Mouse (Mus musculus): ENCODE measurements around the gene Sh3kbp1.
A peak's percentile ranks its signal among the peaks of the same experiment; 100 is the strongest.

Sh3kbp1 gene

GRCm38 (mm10) chrX:159685521-159685920 is 58.4 kb downstream of the Sh3kbp1 start:
- DNase-seq: no peak

- DNase-seq: no peak
Observed at GRCm38 (mm10) chrX:159686850-159687249, 59.8 kb downstream of the Sh3kbp1 start.

GRCm38 (mm10) chrX:159688698-159689097 is 61.6 kb downstream of the Sh3kbp1 start:
- no peak for DNase-seq

GRCm38 (mm10) chrX:159689785-159690416 is 62.8 kb downstream of the Sh3kbp1 start:
- no peak for DNase-seq

GRCm38 (mm10) chrX:159693126-159693525 is 66.1 kb downstream of the Sh3kbp1 start:
- DNase-seq: no peak

- DNase-seq: no peak
Observed at GRCm38 (mm10) chrX:159696545-159696944, 69.5 kb downstream of the Sh3kbp1 start.

DNA sequence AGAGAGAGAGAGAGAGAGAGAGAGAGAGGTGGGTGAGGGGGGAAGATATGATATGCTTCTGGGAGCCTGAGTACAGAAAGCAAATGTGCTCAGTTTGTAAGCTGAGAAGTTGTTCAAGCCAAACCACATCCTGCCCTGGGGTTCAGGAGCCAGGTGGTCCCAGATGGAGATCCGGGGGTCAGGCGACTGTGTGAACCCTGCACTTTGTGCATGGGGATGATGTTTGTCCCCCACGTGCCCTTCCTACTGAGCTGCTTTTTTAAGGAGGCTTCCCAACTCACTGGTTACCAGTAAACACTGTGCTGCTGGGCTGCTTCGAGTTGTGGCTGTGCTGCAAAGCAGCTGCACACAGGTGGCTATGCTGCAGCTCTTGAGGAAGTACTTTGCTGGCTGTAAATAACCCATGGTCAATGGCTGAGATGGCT is 70.0 kb downstream of the Sh3kbp1 start:
- peak; percentile 46 for DNase-seq

DNA sequence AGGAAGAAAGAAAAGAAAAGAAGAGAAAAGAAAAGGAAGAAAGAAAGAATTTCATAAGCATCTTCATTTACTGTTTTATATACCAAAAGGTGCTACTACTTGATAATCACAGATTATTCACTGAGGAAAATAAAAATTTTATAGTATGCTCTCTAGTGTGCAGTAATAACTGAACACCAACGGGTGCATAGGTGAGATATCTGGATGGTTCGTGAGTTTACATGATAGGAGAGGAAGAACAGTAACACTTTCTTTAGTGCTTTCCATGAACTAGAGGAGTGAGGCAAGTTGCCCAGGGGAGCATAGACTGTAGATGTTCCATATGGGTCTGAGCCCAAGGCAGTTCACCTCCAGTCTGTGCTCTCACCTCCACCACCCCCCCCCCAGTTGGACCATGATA is 75.8 kb downstream of the Sh3kbp1 start:
- DNase-seq: no peak

DNA sequence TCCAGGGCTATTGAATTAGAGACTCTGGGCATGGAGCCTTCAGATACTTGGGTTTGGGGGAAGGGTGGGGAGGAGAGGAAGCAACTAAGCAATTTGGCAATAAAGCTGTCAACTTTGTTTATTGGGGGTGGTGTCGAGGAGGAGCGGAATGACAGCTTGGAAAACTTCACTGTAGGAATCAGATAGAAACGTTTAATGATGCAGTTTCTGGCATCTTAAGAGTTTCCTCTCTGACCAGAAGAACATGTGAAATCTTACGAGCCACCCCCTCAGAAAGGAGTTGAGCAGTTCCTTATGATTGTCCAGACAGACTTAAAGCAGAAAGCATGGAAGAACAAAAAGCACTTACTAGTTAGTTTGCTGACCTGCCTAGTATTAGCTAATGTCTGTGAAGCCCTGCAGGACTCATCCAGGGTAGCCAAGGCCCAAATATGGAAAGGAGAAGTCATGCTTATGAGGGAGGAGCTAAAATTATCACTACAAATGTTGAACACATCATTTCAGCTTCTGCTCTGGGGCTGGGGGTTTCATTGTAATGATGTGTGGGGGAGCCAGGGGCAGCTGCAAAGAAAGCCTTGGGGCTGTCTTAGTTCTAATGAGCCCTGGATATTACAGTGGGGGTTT is 77.4 kb downstream of the Sh3kbp1 start:
- peak; percentile 6 for DNase-seq

GRCm38 (mm10) chrX:159705412-159705811 is 78.3 kb downstream of the Sh3kbp1 start:
- no peak for DNase-seq

DNA sequence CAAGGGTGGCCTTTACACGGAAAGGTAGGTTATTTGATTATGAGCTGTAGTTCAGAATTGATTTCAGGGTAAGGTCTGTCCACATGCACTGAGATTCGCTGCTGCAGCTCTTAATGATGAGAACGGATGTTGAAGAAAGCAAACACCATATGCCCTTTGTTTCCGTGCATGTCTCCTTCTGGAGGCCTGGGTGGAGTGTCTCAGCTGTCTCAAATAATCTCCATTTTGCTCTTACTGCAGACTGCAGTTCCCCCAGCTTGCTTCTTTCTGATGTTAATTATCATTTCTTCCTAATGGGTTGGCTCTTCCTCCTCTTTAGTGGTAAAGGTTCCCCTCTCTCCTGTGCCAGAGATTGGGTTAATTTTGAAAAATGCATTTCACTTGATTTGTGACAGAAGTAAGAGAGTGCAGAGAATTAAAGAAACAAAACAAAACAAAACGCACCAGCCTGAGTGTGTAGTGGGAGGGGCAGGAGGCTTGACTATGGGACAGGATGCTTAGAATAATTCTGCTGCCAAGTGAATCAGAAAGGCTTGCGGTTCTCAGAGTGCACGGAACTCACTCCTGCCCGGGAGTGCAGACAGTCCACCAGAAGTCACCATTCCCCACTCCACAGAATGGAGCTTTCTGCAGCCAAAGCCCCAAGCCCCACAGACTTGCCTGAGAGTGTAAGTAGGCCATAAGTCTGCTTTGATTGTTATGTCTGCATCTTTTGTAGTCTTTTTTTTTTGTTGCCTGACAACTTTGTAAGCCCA is 81.2 kb downstream of the Sh3kbp1 start:
- no peak for DNase-seq

GRCm38 (mm10) chrX:159709296-159709695 is 82.2 kb downstream of the Sh3kbp1 start:
- DNase-seq: no peak

DNA sequence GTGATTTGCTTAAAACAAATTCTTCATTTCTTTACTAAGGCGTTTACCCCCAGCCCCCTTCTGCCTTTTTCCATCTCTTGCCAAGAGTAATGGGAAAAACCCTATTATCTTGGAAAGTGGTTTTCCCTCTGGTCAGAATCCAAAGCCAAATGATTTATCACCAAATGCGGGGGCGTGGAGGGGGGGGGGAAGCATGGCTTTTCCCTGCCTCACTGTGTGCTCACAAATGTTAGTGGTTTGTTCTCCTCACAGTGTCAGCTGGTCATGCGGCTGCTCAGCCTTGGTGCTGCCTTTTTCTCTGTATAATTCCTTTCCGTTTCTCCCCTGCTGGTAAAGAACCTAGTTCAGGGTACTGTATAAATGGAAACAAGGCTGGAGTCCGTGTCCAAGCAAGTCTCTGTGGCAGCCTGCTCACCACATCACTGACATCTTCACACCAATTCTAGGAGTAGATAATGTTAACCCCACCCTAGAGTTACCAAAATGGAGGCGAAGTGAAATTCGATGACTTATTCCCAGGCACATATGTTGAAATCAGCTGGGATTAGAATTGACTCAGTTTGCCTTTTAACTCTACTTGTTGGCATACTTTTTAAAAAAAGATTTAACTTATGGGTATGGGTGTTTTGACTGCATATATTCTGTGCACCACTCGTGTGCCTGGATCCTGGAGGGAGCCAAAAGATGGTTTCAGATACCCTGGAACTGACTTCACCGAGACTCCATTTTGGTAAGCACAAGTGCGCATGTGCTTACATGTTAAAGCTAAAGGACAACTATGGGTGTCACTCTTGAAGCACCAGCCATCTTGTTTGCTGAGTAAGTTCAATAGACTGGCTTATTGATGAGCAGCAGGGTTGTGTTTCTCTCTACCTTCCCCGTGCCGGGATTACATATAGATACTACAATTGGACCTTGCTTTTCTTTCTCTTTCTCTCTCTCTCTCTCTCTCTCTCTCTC is 84.3 kb downstream of the Sh3kbp1 start:
- no peak for DNase-seq

- DNase-seq: no peak
Observed at GRCm38 (mm10) chrX:159713191-159713590, 86.1 kb downstream of the Sh3kbp1 start.

DNA sequence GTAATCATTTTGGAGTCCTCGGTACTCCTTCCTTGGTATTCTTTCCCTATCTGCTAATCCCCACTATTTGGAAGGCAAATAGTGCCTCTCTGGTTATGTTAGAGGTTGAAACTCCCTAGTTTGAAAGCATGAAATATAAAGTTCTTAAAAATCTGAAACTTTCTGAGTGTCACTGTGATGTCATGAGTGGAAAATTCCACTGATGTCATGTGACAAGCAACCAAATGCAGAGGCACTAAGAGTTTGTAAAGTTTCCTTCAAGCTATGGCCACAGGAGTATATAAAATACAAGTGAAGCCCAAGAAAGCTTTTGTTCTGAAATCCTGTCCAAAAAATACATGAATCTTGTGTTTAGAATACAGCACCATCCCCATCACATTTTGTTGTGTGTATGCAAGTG is 94.3 kb downstream of the Sh3kbp1 start:
- DNase-seq: no peak

- DNase-seq: no peak
Observed at GRCm38 (mm10) chrX:159731421-159731820, 104.3 kb downstream of the Sh3kbp1 start.

GRCm38 (mm10) chrX:159732845-159733244 is 105.8 kb downstream of the Sh3kbp1 start:
- DNase-seq: no peak

- DNase-seq: no peak
Observed at GRCm38 (mm10) chrX:159733948-159734347, 106.9 kb downstream of the Sh3kbp1 start.

GRCm38 (mm10) chrX:159735513-159736099 is 108.5 kb downstream of the Sh3kbp1 start:
- DNase-seq: no peak

DNA sequence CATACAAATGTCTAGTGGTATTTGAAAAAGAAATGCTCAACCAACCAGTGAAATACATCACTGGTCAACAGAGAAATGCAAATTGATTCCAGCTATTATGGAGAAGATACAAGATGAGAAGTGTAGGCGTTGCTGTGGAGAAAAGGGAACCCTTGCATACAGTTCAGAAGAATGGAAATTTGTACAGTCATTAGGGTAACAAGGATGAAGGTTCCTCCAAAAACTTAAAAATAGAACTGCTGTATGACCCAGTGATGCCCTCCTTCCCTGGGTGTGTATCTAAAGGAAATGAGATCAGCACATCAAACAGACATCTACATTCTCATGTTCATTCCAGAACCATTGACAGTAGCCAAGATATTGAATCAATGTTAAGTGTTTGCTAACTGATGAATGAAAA is 110.3 kb downstream of the Sh3kbp1 start:
- no peak for DNase-seq

DNA sequence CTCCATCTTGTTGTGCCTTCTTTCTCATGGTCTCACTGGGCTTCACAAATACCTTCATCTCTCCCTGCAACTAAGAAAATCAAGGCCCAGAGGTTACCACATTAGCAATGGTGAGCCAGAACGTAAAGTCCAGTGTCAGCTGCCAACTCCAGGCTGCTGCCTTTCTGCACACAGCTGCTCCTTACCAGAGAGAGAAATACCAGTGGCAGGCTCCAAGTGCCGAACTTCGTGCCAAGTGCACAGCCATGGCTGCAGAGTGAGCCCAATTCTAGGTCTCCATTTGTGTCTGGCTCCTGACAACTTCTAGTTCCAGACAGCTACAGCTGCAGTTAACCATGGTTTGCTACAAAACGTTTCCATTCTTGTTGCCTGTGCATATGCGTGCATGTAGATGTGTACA is 117.0 kb downstream of the Sh3kbp1 start:
- DNase-seq: no peak

- DNase-seq: no peak
Observed at GRCm38 (mm10) chrX:159744620-159745019, 117.5 kb downstream of the Sh3kbp1 start.

- peak; percentile 6 for DNase-seq
Observed at GRCm38 (mm10) chrX:159751834-159752233, 124.8 kb downstream of the Sh3kbp1 start.
